Comparison of ENCODE assay signal across 10 mouse cellular contexts in genomic region chr12:16618512-16619274, GRCm38 (mm10). TPM values are rescaled to one million over a fixed set of nuclear protein-coding genes. Genes with fewer than 3 reads are reported as not detected.
DNase-seq lines count a peak whose midpoint lies in the region; ATAC-seq and TF ChIP-seq lines count a peak whose summit lies in the region.
"Had no signal": no experiment of that assay in that cellular context is flagged by ENCODE, and none has a peak within 500 bp of the region (broad histone marks: within the 10 kb centered on the region; RNA-seq: fewer than 3 reads in every experiment).

No protein-coding gene starts in this region.

- no peak overlapping the region for H3K4me3 ChIP-seq in intestine, postnatal 0 days (ENCODE audit: low read depth, low read length)

- 8% methylated on average over 12 of the region's 12 CpGs for WGBS in intestine, postnatal 0 days

- H3K36me3 ChIP-seq in intestine, postnatal 0 days (ENCODE audit: control insufficient read depth, insufficient read depth), result no peaks in the 10 kb centered on the region
- H3K36me3 ChIP-seq: G1E had no signal

- peak; percentile 74 for ATAC-seq in intestine, postnatal 0 days

- intact Hi-C loops in gastrocnemius, postnatal 36 days (cut with DNase I), result no loop called here

- no peak overlapping the region for H3K9ac ChIP-seq in intestine, postnatal 0 days (ENCODE audit: low read depth, low read length)

- no peak for TF ChIP-seq CTCF in intestine, postnatal 0 days (IDR thresholded peaks at IDR 0.05; ENCODE audit: low read depth)

- DNase-seq in adrenal gland, adult 18-20 months (ENCODE audit: low spot score in 2 of 2), result peak; percentile 47 to 69
- peak; percentile 14 for DNase-seq in embryo, embryonic 11.5 days (ENCODE audit: low read depth, low spot score)
- peak; percentile 82 to 89 for DNase-seq in gastrocnemius, postnatal 36 days
- peak; percentile 20 to 62 for DNase-seq in left cerebral cortex, adult 9 months (ENCODE audit: low spot score in 2 of 2)
- DNase-seq in lung, postnatal 36 days, result peak; percentile 95
- peak; percentile 61 to 65 for DNase-seq in right cerebral cortex, postnatal 36 days (ENCODE audit: low spot score in 2 of 2)
- DNase-seq in T-cell, adult 2 months (ENCODE audit: low spot score), result no peak

- peak overlapping the region; percentile 13; the same call in 1 of the 2 replicates for H3K4me2 ChIP-seq in intestine, postnatal 0 days (replicated peaks; ENCODE audit: low read depth)

- H3K4me1 ChIP-seq in intestine, postnatal 0 days (replicated peaks; ENCODE audit: control insufficient read depth, insufficient read depth, low read length), result 0 out of 2 replicates have a peak, but pooled peaks cover 5% of the 10 kb centered on the region

- H3K9me3 ChIP-seq in intestine, postnatal 0 days (ENCODE audit: control insufficient read depth), result no peaks in the 10 kb centered on the region
- H3K9me3 ChIP-seq: G1E had no signal

- no peaks in the 10 kb centered on the region for H3K27me3 ChIP-seq in intestine, postnatal 0 days (replicated peaks; ENCODE audit: control insufficient read depth, insufficient read depth, low read length)

- H3K27ac ChIP-seq in intestine, postnatal 0 days (ENCODE audit: low read depth, low read length), result no peak overlapping the region

RNA-seq across cellular contexts. Expression of gene Lpin1, which starts 7.9 kb away (rescaled TPM):
- 100 to 1,000 TPM in 1 of 2 experiments, 10 to 100 TPM in 1; 92.7 to 186 TPM for total RNA-seq in adrenal gland, adult 18-20 months (2021)
- total RNA-seq in gastrocnemius, postnatal 36 days (2021), result 100 to 1,000 TPM; 227 to 246 TPM
- 3.1 and 3.6 TPM in 2 replicates for polyA plus RNA-seq in intestine, postnatal 0 days (2015; fragmentation: Nextera tagmentation; extraction: Ambion mirVana)

RNA-seq across cellular contexts. Expression of gene Ntsr2, which starts 34.5 kb away (rescaled TPM):
- 1 to 10 TPM; 1.6 to 2.1 TPM for total RNA-seq in adrenal gland, adult 18-20 months (2021)
- total RNA-seq in gastrocnemius, postnatal 36 days (2021), result 1 to 10 TPM; 2.2 to 2.6 TPM
- 0.09 TPM in 1 of 2 replicates, not detected in the other for polyA plus RNA-seq in intestine, postnatal 0 days (2015; fragmentation: Nextera tagmentation; extraction: Ambion mirVana)
- total RNA-seq: neutrophil, adult 5-6 weeks had no signal
- polyA plus RNA-seq: G1E had no signal
